Mouse (Mus musculus) thymus, adult 2 months (tissue): ENCODE results near the gene 1700123O20Rik.

Source experiments
- CTCF ChIP-seq: fragments of 200-500 bp; IDR thresholded peaks from 2 replicates; pipeline ENCODE4 v1.5.1; 2012; ENCODE audit warnings: mild to moderate bottlenecking, control low read depth, low read length, moderate library complexity, borderline replicate concordance; ENCODE audit not compliant: control insufficient read depth, poor library complexity, insufficient read depth; ENCODE audit errors: extremely low read depth
- POLR2A ChIP-seq: fragments of 200-500 bp; IDR thresholded peaks from 2 replicates; pipeline ENCODE4 v1.6.1; 2012; ENCODE audit warnings: mild to moderate bottlenecking, low read length, control low read depth, moderate library complexity; ENCODE audit not compliant: control insufficient read depth, poor library complexity, insufficient read depth; ENCODE audit errors: extremely low read depth

DNA sequence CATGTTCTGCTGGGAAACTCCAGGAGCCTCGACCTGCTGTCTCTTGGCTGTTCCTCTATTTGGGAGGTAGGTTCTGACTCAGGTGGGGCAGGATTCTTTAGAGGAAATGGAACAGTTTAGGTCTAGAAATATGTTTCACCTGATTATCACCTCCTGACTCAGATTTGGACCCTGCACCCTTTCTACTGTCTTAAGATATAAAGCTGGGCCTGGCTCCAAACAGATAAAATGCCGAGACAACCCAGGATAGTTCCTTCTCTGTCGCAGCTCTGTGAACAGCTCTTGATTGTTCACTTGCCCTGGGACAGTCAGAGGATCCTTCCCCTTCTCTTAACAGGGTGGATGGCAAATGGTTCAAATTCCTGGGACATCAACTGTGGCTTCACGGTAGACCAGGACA, 49.2 kb downstream of the 1700123O20Rik start:
- TF ChIP-seq POLR2A, result no peak
- TF ChIP-seq CTCF, result no peak
